Mouse (Mus musculus) ES-Bruce4 (cell line): ENCODE measurements around the gene Cnn2. TPM values are rescaled to one million over a fixed set of nuclear protein-coding genes. Genes with fewer than 3 reads are reported as not detected.

Experiments
- H3K27ac ChIP-seq: 2 replicates; pipeline ENCODE4 v1.5.1; 2012; ENCODE audit warnings: low read length, inconsistent platforms; ENCODE audit not compliant: insufficient read depth
- H3K27me3 ChIP-seq: 2 replicates; pipeline ENCODE4 v1.6.1; 2012; ENCODE audit warnings: mild to moderate bottlenecking, low read length, inconsistent platforms; ENCODE audit not compliant: control insufficient read depth, poor library complexity, insufficient read depth, severe bottlenecking
- H3K36me3 ChIP-seq: 2 replicates; pipeline ENCODE4 v1.6.1; 2012; ENCODE audit warnings: inconsistent platforms, mild to moderate bottlenecking, low read length, moderate library complexity; ENCODE audit not compliant: control insufficient read depth, poor library complexity, insufficient read depth, severe bottlenecking
- H3K4me1 ChIP-seq: one replicate; pipeline ENCODE4 v1.8.1; 2011; ENCODE audit warnings: low read length; ENCODE audit not compliant: control insufficient read depth, insufficient read depth
- H3K4me3 ChIP-seq: 2 replicates; pipeline ENCODE4 v1.5.1; 2011; ENCODE audit warnings: low read depth, mild to moderate bottlenecking, low read length
- H3K9ac ChIP-seq: 2 replicates; pipeline ENCODE4 v1.6.1; 2012; ENCODE audit warnings: low read depth, mild to moderate bottlenecking, inconsistent platforms; ENCODE audit not compliant: poor library complexity, severe bottlenecking
- H3K9me3 ChIP-seq: replicated peaks from 2 replicates; pipeline ENCODE4 v1.6.1; 2012; ENCODE audit warnings: mild to moderate bottlenecking, low read length, inconsistent platforms; ENCODE audit not compliant: control insufficient read depth, poor library complexity, insufficient read depth, severe bottlenecking
- CTCF ChIP-seq: IDR thresholded peaks from one replicate; pipeline ENCODE4 v1.8.1; 2011; ENCODE audit warnings: low read depth, low read length
- EP300 ChIP-seq: IDR thresholded peaks from 2 replicates; pipeline ENCODE4 v1.6.1; 2011; ENCODE audit warnings: low read depth, low read length; ENCODE audit not compliant: insufficient read depth
- POLR2A ChIP-seq: IDR thresholded peaks from one replicate; pipeline ENCODE4 v1.8.1; 2011; ENCODE audit warnings: low read length; ENCODE audit not compliant: insufficient read depth
- polyA plus RNA-seq: library from polyadenylated mRNA; stranded (reverse); fragments of >200 nt; gene quantifications from 2 replicates; pipeline ENCODE4 v1.2.4, GENCODE M21; 2011; ENCODE audit warnings: low read depth; ENCODE audit not compliant: missing spikeins, insufficient read depth, insufficient read length

Gene Cnn2
- polyA plus RNA-seq, 1 experiment = 156 TPM

- no peak for TF ChIP-seq EP300
- TF ChIP-seq POLR2A = no peak
- no peak for TF ChIP-seq CTCF
- Histone ChIP-seq H3K4me1 (peaks cover 1% of the 10 kb centered on the region), H3K27ac (no peak overlapping the region), H3K9me3 (no peaks in the 10 kb centered on the region), H3K9ac (no peak overlapping the region), H3K4me3 (no peak overlapping the region), H3K27me3 (no peaks in the 10 kb centered on the region), H3K36me3 (no peaks in the 10 kb centered on the region)
Measured at GRCm38 (mm10) chr10:79946752-79947322, 41.5 kb upstream of the Cnn2 start.

DNA sequence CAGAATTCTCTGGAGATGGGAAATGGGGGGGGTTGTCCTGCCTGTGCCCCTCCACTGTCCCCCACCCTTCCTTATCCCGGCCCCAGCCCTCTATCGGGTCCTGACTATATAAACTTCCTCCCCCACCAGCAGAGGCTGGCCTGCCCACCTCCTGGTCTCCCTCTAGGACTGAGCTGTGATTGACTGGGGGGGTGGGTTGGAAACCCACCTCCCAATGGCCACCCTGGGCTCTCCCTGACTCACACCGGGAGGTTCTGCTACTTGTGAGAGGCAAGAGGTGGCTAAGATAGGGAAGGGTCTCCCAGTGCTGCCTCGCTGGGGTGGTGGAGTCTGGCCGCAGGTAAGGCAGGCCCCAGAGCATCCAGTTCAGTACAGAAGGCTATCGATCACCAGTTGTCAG lies 40.9 kb upstream of the Cnn2 start:
- H3K9ac ChIP-seq = no peak overlapping the region
- TF ChIP-seq EP300 (no peak), POLR2A (no peak), CTCF (no peak)
- H3K4me1 ChIP-seq = peaks cover 1% of the 10 kb centered on the region
- H3K4me3 ChIP-seq = no peak overlapping the region
- no peaks in the 10 kb centered on the region for H3K36me3 ChIP-seq
- H3K27ac ChIP-seq = no peak overlapping the region
- no peaks in the 10 kb centered on the region for H3K27me3 ChIP-seq
- H3K9me3 ChIP-seq = no peaks in the 10 kb centered on the region

GRCm38 (mm10) chr10:79949873-79950272 lies 38.5 kb upstream of the Cnn2 start:
- no peak overlapping the region for H3K9ac ChIP-seq
- TF ChIP-seq POLR2A (no peak), CTCF (no peak), EP300 (no peak)
- H3K36me3 ChIP-seq = no peaks in the 10 kb centered on the region

DNA sequence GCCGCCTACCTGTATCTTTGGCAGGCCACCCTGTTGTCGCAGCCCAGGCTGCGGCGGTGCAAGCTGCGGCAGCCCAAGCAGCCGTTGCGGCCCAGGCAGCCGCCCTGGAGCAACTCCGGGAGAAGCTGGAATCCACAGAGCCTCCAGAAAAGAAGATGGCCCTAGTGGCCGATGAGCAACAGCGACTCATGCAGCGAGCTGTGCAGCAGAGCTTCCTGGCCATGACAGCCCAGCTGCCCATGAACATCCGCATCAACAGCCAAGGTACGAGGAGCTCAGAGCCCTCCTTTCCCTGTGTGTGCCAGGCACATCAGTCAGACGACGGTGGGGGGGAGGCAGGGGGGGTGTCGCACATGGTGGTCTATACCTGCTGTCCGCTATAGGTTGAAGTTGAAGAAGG lies 37.7 kb upstream of the Cnn2 start:
- H3K36me3 ChIP-seq = no peaks in the 10 kb centered on the region
- H3K4me3 ChIP-seq = no peak overlapping the region
- H3K4me1 ChIP-seq = peaks cover 6% of the 10 kb centered on the region
- TF ChIP-seq POLR2A = no peak
- no peak for TF ChIP-seq EP300
- TF ChIP-seq CTCF = no peak
- no peak overlapping the region for H3K27ac ChIP-seq
- H3K9me3 ChIP-seq = no peaks in the 10 kb centered on the region
- no peaks in the 10 kb centered on the region for H3K27me3 ChIP-seq
- no peak overlapping the region for H3K9ac ChIP-seq

More at GRCm38 (mm10) chr10:79949873-79950272, 38.5 kb upstream of the Cnn2 start:
- H3K9me3 ChIP-seq = no peaks in the 10 kb centered on the region
- no peak overlapping the region for H3K27ac ChIP-seq
- H3K4me1 ChIP-seq = peaks cover 1% of the 10 kb centered on the region
- H3K27me3 ChIP-seq = no peaks in the 10 kb centered on the region
- H3K4me3 ChIP-seq = no peak overlapping the region

- no peaks in the 10 kb centered on the region for H3K27me3 ChIP-seq
- no peak overlapping the region for H3K4me3 ChIP-seq
- H3K4me1 ChIP-seq = peaks cover 16% of the 10 kb centered on the region
- no peak overlapping the region for H3K27ac ChIP-seq
- H3K9me3 ChIP-seq = no peaks in the 10 kb centered on the region
- TF ChIP-seq CTCF (peak; percentile 59), EP300 (no peak)
- H3K9ac ChIP-seq = no peak overlapping the region
- H3K36me3 ChIP-seq = no peaks in the 10 kb centered on the region
Measured at GRCm38 (mm10) chr10:79953946-79954345, 34.4 kb upstream of the Cnn2 start.

- H3K36me3 ChIP-seq = no peaks in the 10 kb centered on the region
- H3K27ac ChIP-seq = peak overlapping the region; percentile 76
- H3K27me3 ChIP-seq = no peaks in the 10 kb centered on the region
- H3K4me1 ChIP-seq = peaks cover 16% of the 10 kb centered on the region
- peak overlapping the region; percentile 4; the same call in 1 of the 2 replicates for H3K9ac ChIP-seq
- no peak for TF ChIP-seq CTCF
- no peak for TF ChIP-seq POLR2A
- no peak; the same call in 1 of the 2 replicates for TF ChIP-seq EP300
- no peaks in the 10 kb centered on the region for H3K9me3 ChIP-seq
- H3K4me3 ChIP-seq = no peak overlapping the region
Measured at GRCm38 (mm10) chr10:79955691-79956090, 32.7 kb upstream of the Cnn2 start.
